14 mouse cellular contexts compared by ENCODE assay signal in genomic region chr8:84230735-84231134, GRCm38 (mm10). TPM values are rescaled to one million over a fixed set of nuclear protein-coding genes. Genes with fewer than 3 reads are reported as not detected.
DNase-seq lines count a peak whose midpoint lies in the region; ATAC-seq and TF ChIP-seq lines count a peak whose summit lies in the region.
"Had no signal": no experiment of that assay in that cellular context is flagged by ENCODE, and none has a peak within 500 bp of the region (broad histone marks: within the 10 kb centered on the region; RNA-seq: fewer than 3 reads in every experiment).

No protein-coding gene starts in this region.

- peak; percentile 56 for TF ChIP-seq CTCF in liver, postnatal 0 days (IDR thresholded peaks at IDR 0.05; ENCODE audit: low read depth)
- peak; percentile 52 for TF ChIP-seq CTCF in C2C12 (IDR thresholded peaks at IDR 0.05; ENCODE audit: control insufficient read depth, insufficient read depth, insufficient read length)

- H3K4me2 ChIP-seq in liver, postnatal 0 days (ENCODE audit: low read depth, low read length): no peak overlapping the region
- H3K4me2 ChIP-seq: liver, embryonic 13.5 days had no signal

- ATAC-seq in liver, postnatal 0 days: no peak
- ATAC-seq in common myeloid progenitor, adult 5-6 weeks (replicated peaks; ENCODE audit: low read depth, poor library complexity, severe bottlenecking): 0 out of 2 replicates have a peak, but pooled peaks have one; percentile 18
- ATAC-seq: activated CD4-positive, CD25-positive, alpha-beta regulatory T cell, adult 4 months; forebrain, embryonic 14.5 days; hindbrain, embryonic 16.5 days had no signal

- no peak overlapping the region for H3K9ac ChIP-seq in liver, postnatal 0 days (replicated peaks)
- H3K9ac ChIP-seq: liver, embryonic 13.5 days had no signal

- H3K27ac ChIP-seq in liver, postnatal 0 days (ENCODE audit: low read depth): no peak overlapping the region
- H3K27ac ChIP-seq: heart, embryonic 10.5 days; liver, embryonic 13.5 days had no signal

- peaks cover 12% of the 10 kb centered on the region for H3K79me2 ChIP-seq in C2C12 (ENCODE audit: control insufficient read depth, insufficient read depth)

- H3K4me1 ChIP-seq in liver, postnatal 0 days (ENCODE audit: insufficient read depth): peaks cover 4% of the 10 kb centered on the region; the same call in 1 of the 2 replicates

- H3K4me3 ChIP-seq in liver, postnatal 0 days (ENCODE audit: low read depth, low read length): no peak overlapping the region
- no peak overlapping the region for H3K4me3 ChIP-seq in C2C12 (ENCODE audit: insufficient read depth, poor library complexity, severe bottlenecking)
- H3K4me3 ChIP-seq: heart, embryonic 10.5 days; liver, embryonic 13.5 days had no signal

- H3K36me3 ChIP-seq in liver, postnatal 0 days (replicated peaks; ENCODE audit: insufficient read depth, low read length): peaks cover 37% of the 10 kb centered on the region
- peaks cover 19% of the 10 kb centered on the region for H3K36me3 ChIP-seq in C2C12 (ENCODE audit: control insufficient read depth, insufficient read depth)

- no peaks in the 10 kb centered on the region for H3K27me3 ChIP-seq in liver, postnatal 0 days (ENCODE audit: insufficient read depth, low read length)
- no peaks in the 10 kb centered on the region for H3K27me3 ChIP-seq in C2C12 (ENCODE audit: control insufficient read depth, insufficient read depth, insufficient read length)
- H3K27me3 ChIP-seq: liver, embryonic 13.5 days had no signal

- no peak overlapping the region for H3ac ChIP-seq in C2C12 (ENCODE audit: control insufficient read depth, insufficient read length, low read depth)

- intact Hi-C loops in heart, postnatal 10 days (cut with DNase I): no loop called here

- no peak for TF ChIP-seq EP300 in liver, postnatal 0 days (IDR thresholded peaks at IDR 0.05; ENCODE audit: low read depth)

- WGBS in liver, postnatal 0 days (ENCODE audit: insufficient replicate concordance): 70% methylated on average over 17 of the region's 17 CpGs

- H3K79me3 ChIP-seq in C2C12 (ENCODE audit: low read depth): no peaks in the 10 kb centered on the region

- peak; percentile 89 for DNase-seq in heart, adult 11 months
- no peak for DNase-seq in heart, adult 9 months (ENCODE audit: low spot score in 2 of 2)
- DNase-seq in liver, postnatal 0 days: no peak
- DNase-seq in liver: no peak
- no peak for DNase-seq in yolk sac, embryonic 10.5 days (ENCODE audit: low spot score)
- no peak for DNase-seq in heart, postnatal 10 days
- DNase-seq: liver, embryonic 13.5 days had no signal

- H3K9me3 ChIP-seq in liver, postnatal 0 days (ENCODE audit: low read length): no peaks in the 10 kb centered on the region
- H3K9me3 ChIP-seq: heart, embryonic 10.5 days; liver, embryonic 13.5 days had no signal

TF ChIP-seq in C2C12, 6 proteins besides CTCF, POLR2A, EP300 and RAD21:
- TF ChIP-seq MYOD1 (IDR thresholded peaks at IDR 0.05; ENCODE audit: control insufficient read depth, insufficient read length, low read depth) (no peak), MYOG (IDR thresholded peaks at IDR 0.05; ENCODE audit: control insufficient read depth, extremely low read depth, insufficient read length) (no peak), FOSL1 (IDR thresholded peaks at IDR 0.05; ENCODE audit: insufficient read depth, low read length, poor library complexity, severe bottlenecking) (no peak), CEBPB (IDR thresholded peaks at IDR 0.05; ENCODE audit: low read depth) (no peak), MAX (IDR thresholded peaks at IDR 0.05) (no peak), USF1 (IDR thresholded peaks at IDR 0.05; ENCODE audit: low read depth) (no peak)
TF ChIP-seq in C2C12: peak in this region for 0.

RNA-seq across cellular contexts. Expression of gene Zswim4, which starts 6.1 kb away (rescaled TPM):
- 1.4 and 1.6 TPM in 2 replicates for polyA plus RNA-seq in liver, postnatal 0 days (2015; fragmentation: Nextera tagmentation; extraction: Ambion mirVana)
- 10.1 TPM for polyA plus RNA-seq in C2C12 (2012; fragmentation: generic; extraction: Trizol)
- total RNA-seq in common myeloid progenitor, adult 5-6 weeks (2017): 6.9 and 8.2 TPM in 2 replicates
- total RNA-seq in heart, postnatal 10 days (2021): 10 to 100 TPM; 10.5 to 11.3 TPM

RNA-seq across cellular contexts. Expression of gene D8Ertd738e, which starts 18.8 kb away (rescaled TPM):
- polyA plus RNA-seq in liver, postnatal 0 days (2015; fragmentation: Nextera tagmentation; extraction: Ambion mirVana): 189 and 201 TPM in 2 replicates
- polyA plus RNA-seq in C2C12 (2012; fragmentation: generic; extraction: Trizol): 281 TPM
- 55.9 and 70.9 TPM in 2 replicates for total RNA-seq in common myeloid progenitor, adult 5-6 weeks (2017)
- total RNA-seq in heart, postnatal 10 days (2021): 100 to 1,000 TPM; 222 to 230 TPM

RNA-seq across cellular contexts. Expression of gene Mri1, which starts 26.4 kb away (rescaled TPM):
- polyA plus RNA-seq in liver, postnatal 0 days (2015; fragmentation: Nextera tagmentation; extraction: Ambion mirVana): 40.9 and 41.9 TPM in 2 replicates
- polyA plus RNA-seq in C2C12 (2012; fragmentation: generic; extraction: Trizol): 23.2 TPM
- total RNA-seq in common myeloid progenitor, adult 5-6 weeks (2017): 11.9 and 18.7 TPM in 2 replicates
- total RNA-seq in heart, postnatal 10 days (2021): 10 to 100 TPM; 15.5 to 16.0 TPM

RNA-seq across cellular contexts. Expression of gene Ccdc130, which starts 39.4 kb away (rescaled TPM):
- 4.7 and 6.5 TPM in 2 replicates for polyA plus RNA-seq in liver, postnatal 0 days (2015; fragmentation: Nextera tagmentation; extraction: Ambion mirVana)
- 16.1 TPM for polyA plus RNA-seq in C2C12 (2012; fragmentation: generic; extraction: Trizol)
- total RNA-seq in common myeloid progenitor, adult 5-6 weeks (2017): 9.1 and 9.8 TPM in 2 replicates
- total RNA-seq in heart, postnatal 10 days (2021): 10 to 100 TPM; 10.0 to 14.3 TPM

RNA-seq across cellular contexts. Expression of gene Nanos3, which starts 45.7 kb away (rescaled TPM):
- polyA plus RNA-seq in liver, postnatal 0 days (2015; fragmentation: Nextera tagmentation; extraction: Ambion mirVana): 0.34 and 0.79 TPM in 2 replicates
- polyA plus RNA-seq in C2C12 (2012; fragmentation: generic; extraction: Trizol): 1.1 TPM
- total RNA-seq in common myeloid progenitor, adult 5-6 weeks (2017): not detected in 2 replicates
- total RNA-seq in heart, postnatal 10 days (2021): 1 to 10 TPM; 3.6 to 4.1 TPM
- total RNA-seq: monocyte, adult 5-6 weeks had no signal
